Mouse (Mus musculus): Measurements from ENCODE around the gene Dqx1.

DNA sequence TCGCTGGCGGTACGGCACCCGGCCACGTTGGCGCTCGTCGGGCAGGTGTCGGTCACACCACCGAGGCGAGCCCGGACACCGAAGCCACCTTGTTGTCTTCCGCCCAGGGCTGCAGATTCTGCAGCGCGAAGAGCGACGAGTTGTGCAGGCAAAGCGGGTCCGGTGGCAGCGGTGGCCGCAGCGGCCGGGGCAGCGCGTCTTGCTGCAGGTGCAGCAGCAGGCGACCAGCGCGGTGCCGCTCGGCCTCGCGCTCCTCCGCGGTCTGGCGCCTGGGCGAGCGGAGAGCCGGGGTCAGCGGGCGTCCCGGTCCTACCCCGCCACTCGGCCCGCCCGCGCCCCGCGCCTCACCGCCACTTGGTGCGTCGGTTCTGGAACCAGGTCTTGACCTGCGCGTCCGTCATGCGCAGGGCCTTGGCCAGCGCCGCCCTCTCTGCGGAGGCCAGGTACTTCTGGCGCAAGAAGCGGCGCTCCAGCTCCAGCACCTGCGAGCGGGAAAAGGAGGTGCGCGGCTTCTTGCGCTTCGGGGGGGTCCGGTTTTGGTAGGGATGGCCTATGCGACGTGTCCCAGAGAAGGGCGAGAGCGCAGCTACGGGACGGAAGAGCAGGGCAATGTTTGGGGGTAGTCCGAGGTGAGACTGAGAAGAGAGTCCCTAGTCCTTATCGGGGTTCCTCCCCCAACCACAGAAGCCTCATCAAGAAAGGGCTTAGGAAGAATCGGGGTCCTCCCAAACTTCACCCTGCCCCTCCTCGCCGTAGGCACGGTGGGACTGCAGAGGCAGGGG, 11.3 kb downstream of the Dqx1 start:
- TF ChIP-seq CTCF (IDR thresholded peaks at IDR 0.05; ENCODE audit: borderline replicate concordance, insufficient read depth, low read length) (no peak), POLR2A (IDR thresholded peaks at IDR 0.05; ENCODE audit: low read depth, low read length) (no peak)
